Comparison of ENCODE assay signal across 21 mouse cellular contexts in the genomic region with DNA sequence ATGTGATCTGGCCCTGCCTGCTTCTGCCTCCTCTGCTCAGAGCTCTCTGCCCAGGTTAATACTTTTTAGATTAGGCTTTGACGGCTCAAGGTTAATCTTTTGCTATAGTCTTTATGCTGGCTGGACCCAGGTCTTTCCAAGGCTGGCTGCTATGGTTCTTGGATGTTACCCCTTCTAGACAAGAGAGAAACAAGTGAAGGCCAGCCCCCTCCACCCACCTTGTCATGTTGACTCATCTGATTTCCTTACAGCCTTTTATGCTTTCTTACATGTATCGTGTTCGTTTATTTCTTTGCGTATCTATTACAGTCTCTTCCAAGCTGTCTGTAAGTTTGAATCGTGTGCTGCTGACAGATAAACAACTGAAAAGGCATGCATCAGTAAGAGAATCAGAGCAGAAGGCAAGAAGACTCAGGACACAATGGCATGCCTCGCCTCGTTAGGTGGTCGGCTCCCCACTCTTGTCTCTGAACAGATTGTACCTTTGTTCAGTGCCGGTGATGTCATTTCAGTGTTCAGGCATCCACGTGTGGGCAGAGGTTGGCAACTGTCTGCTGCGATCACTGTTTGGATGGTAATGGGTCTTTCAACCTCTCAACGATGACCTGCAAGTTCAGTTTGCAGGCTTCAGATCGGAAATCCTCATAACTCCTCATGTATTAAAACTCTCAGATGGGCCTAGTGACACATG.
A peak's percentile ranks its signal among the peaks of the same experiment; 100 is the strongest.
DNase-seq lines count a peak whose midpoint lies in the region; ATAC-seq and TF ChIP-seq lines count a peak whose summit lies in the region.
"Had no signal": no experiment of that assay in that cellular context is flagged by ENCODE, and none has a peak within 500 bp of the region (broad histone marks: within the 10 kb centered on the region; RNA-seq: fewer than 3 reads in every experiment).

No protein-coding gene starts in this region.

- no peaks in the 10 kb centered on the region for H3K4me1 ChIP-seq in megakaryocyte, embryonic 14.5 days
- H3K4me1 ChIP-seq in cortical plate, adult 2 months (ENCODE audit: control insufficient read depth, insufficient read depth, low read length): peaks cover 15% of the 10 kb centered on the region
- H3K4me1 ChIP-seq: embryonic facial prominence, embryonic 12.5 days; heart, embryonic 15.5 days had no signal

- H3K27me3 ChIP-seq in megakaryocyte, embryonic 14.5 days (replicated peaks): no peaks in the 10 kb centered on the region
- H3K27me3 ChIP-seq: CH12.LX; embryonic facial prominence, embryonic 12.5 days; forebrain, embryonic 12.5 days; heart, embryonic 15.5 days; hindbrain, embryonic 13.5 days had no signal

- ATAC-seq in megakaryocyte, adult 5-6 weeks (ENCODE audit: poor library complexity, severe bottlenecking): no peak
- ATAC-seq: forebrain, postnatal 0 days; hindbrain, postnatal 0 days had no signal

- no peak for TF ChIP-seq CTCF in cortical plate, adult 2 months (IDR thresholded peaks at IDR 0.05; ENCODE audit: extremely low read depth, insufficient read depth, low read length)

- no peaks in the 10 kb centered on the region for H3K36me3 ChIP-seq in megakaryocyte, embryonic 14.5 days (replicated peaks; ENCODE audit: low read length)
- H3K36me3 ChIP-seq: embryonic facial prominence, embryonic 12.5 days; forebrain, embryonic 12.5 days; heart, embryonic 15.5 days; hindbrain, embryonic 13.5 days had no signal

- peak overlapping the region; percentile 32 for H3K27ac ChIP-seq in cortical plate, adult 2 months (ENCODE audit: insufficient read depth, low read length)
- H3K27ac ChIP-seq: embryonic facial prominence, embryonic 12.5 days; forebrain, embryonic 12.5 days; heart, embryonic 15.5 days; hindbrain, embryonic 13.5 days; hindbrain, postnatal 0 days had no signal

- peak; percentile 68 for DNase-seq in heart, adult 11 months
- DNase-seq in heart, adult 8-10 months (ENCODE audit: low spot score): no peak
- DNase-seq in ovary, postnatal 36 days (ENCODE audit: low spot score): no peak
- DNase-seq in liver: no peak
- DNase-seq: adrenal gland, adult 2 months; adrenal gland, postnatal 25 days; cerebellum, adult 2 months; cerebellum, postnatal 10 days; forebrain, postnatal 0 days; gastrocnemius, postnatal 36 days; heart, adult 18-20 months; heart, postnatal 14 days had no signal

- peak overlapping the region; percentile 19 for H3K4me3 ChIP-seq in megakaryocyte, embryonic 14.5 days (replicated peaks)
- no peak overlapping the region for H3K4me3 ChIP-seq in cortical plate, adult 2 months (ENCODE audit: insufficient read depth, low read length)
- H3K4me3 ChIP-seq: embryonic facial prominence, embryonic 12.5 days; forebrain, embryonic 12.5 days; heart, embryonic 15.5 days; hindbrain, embryonic 13.5 days had no signal

- peaks cover 8% of the 10 kb centered on the region; the same call in 1 of the 2 replicates for H3K9me3 ChIP-seq in megakaryocyte, embryonic 14.5 days
- H3K9me3 ChIP-seq: embryonic facial prominence, embryonic 12.5 days; forebrain, embryonic 12.5 days; heart, embryonic 15.5 days; hindbrain, embryonic 13.5 days had no signal

- no peak for TF ChIP-seq POLR2A in cortical plate, adult 2 months (IDR thresholded peaks at IDR 0.05; ENCODE audit: extremely low read depth, insufficient read depth, low read length)
